Mouse (Mus musculus): ENCODE results near the gene Lct. TPM values are rescaled to one million over a fixed set of nuclear protein-coding genes. Genes with fewer than 3 reads are reported as not detected.

The Lct gene
- polyA plus RNA-seq, 1 experiment = 0.06 TPM

- H3K27ac ChIP-seq (ENCODE audit: insufficient read depth, low read length) = no peak overlapping the region
- WGBS = 90% methylated on average over 5 of the region's 5 CpGs
- H3K27me3 ChIP-seq (ENCODE audit: control insufficient read depth, insufficient read depth, low read length) = no peaks in the 10 kb centered on the region
- DNase-seq (ENCODE audit: low read depth in 1 of 2, low spot score in 2 of 2) = no peak
- no peaks in the 10 kb centered on the region for H3K36me3 ChIP-seq (ENCODE audit: control insufficient read depth, insufficient read depth, low read length)
- H3K4me1 ChIP-seq (ENCODE audit: control insufficient read depth, insufficient read depth, insufficient read length) = no peaks in the 10 kb centered on the region
- no peak overlapping the region for H3K4me3 ChIP-seq (ENCODE audit: extremely low read depth, insufficient read depth, insufficient read length)
- TF ChIP-seq CTCF (IDR thresholded peaks at IDR 0.05; ENCODE audit: extremely low read depth, insufficient read depth, insufficient read length, insufficient replicate concordance) (no peak), POLR2A (IDR thresholded peaks at IDR 0.05; ENCODE audit: low read depth, low read length) (no peak)
These were observed 32.2 kb downstream of the Lct start for GRCm38 (mm10) chr1:128295717-128296528.

DNA sequence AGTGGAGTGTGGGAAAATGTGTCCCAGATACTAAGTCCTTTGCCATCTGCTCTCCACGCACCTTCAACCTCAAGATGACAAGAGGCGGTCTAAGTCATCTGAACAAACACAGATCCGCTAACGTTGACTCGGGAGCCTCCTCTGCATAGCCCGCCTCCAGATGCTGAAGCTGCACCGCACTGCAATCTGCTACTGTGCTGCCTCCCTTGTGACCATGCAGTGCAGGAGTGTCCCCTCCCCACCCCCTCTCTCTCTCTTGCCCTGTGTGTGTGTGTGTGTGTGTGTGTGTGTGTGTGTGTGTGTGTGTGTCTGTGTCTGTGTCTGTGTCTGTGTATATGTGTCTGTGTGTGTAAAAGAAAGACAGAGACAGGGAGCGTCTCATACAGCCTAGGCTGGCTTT, 32.8 kb downstream of the Lct start:
- 93% methylated on average over 8 of the region's 8 CpGs for WGBS
- TF ChIP-seq POLR2A (IDR thresholded peaks at IDR 0.05; ENCODE audit: low read depth, low read length) (no peak), CTCF (IDR thresholded peaks at IDR 0.05; ENCODE audit: extremely low read depth, insufficient read depth, insufficient read length, insufficient replicate concordance) (no peak)
- no peaks in the 10 kb centered on the region for H3K36me3 ChIP-seq (ENCODE audit: control insufficient read depth, insufficient read depth, low read length)
- H3K4me3 ChIP-seq (ENCODE audit: extremely low read depth, insufficient read depth, insufficient read length) = no peak overlapping the region
- H3K27me3 ChIP-seq (ENCODE audit: control insufficient read depth, insufficient read depth, low read length) = no peaks in the 10 kb centered on the region
- no peak for DNase-seq (ENCODE audit: low read depth in 1 of 2, low spot score in 2 of 2)
- H3K27ac ChIP-seq (ENCODE audit: insufficient read depth, low read length) = no peak overlapping the region
- no peaks in the 10 kb centered on the region for H3K4me1 ChIP-seq (ENCODE audit: control insufficient read depth, insufficient read depth, insufficient read length)

GRCm38 (mm10) chr1:128293524-128293923, 34.6 kb downstream of the Lct start:
- Histone ChIP-seq H3K4me1 (ENCODE audit: control insufficient read depth, insufficient read depth, insufficient read length) (no peaks in the 10 kb centered on the region), H3K4me3 (ENCODE audit: extremely low read depth, insufficient read depth, insufficient read length) (no peak overlapping the region), H3K27ac (ENCODE audit: insufficient read depth, low read length) (no peak overlapping the region), H3K36me3 (ENCODE audit: control insufficient read depth, insufficient read depth, low read length) (no peaks in the 10 kb centered on the region), H3K27me3 (ENCODE audit: control insufficient read depth, insufficient read depth, low read length) (no peaks in the 10 kb centered on the region)
- no peak for DNase-seq (ENCODE audit: low read depth in 1 of 2, low spot score in 2 of 2)
- no peak for TF ChIP-seq CTCF (IDR thresholded peaks at IDR 0.05; ENCODE audit: extremely low read depth, insufficient read depth, insufficient read length, insufficient replicate concordance)
- TF ChIP-seq POLR2A (IDR thresholded peaks at IDR 0.05; ENCODE audit: low read depth, low read length) = no peak
- 90% methylated on average over 12 of the region's 12 CpGs for WGBS

DNA sequence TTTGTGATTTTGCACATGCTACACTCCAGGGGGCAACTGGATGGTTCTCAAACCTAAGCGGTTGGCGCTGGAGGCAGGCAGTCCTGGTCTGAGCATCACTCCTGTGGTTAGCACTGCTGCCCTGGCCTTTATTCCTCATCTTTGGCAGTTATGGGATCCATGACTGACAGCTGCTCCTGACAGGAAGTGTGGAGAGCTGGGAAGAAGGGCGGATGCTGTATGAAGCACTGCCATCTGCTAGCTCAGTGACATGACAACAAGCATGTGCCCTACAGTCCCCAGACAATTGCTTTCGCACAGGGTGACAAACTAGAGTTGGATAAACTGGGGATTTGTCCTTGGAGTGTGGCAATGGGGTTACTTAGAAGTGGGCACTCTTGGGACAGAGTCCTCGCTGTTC, 37.8 kb downstream of the Lct start:
- TF ChIP-seq POLR2A (IDR thresholded peaks at IDR 0.05; ENCODE audit: low read depth, low read length) (no peak), CTCF (IDR thresholded peaks at IDR 0.05; ENCODE audit: extremely low read depth, insufficient read depth, insufficient read length, insufficient replicate concordance) (no peak)
- Histone ChIP-seq H3K27ac (ENCODE audit: insufficient read depth, low read length) (no peak overlapping the region), H3K36me3 (ENCODE audit: control insufficient read depth, insufficient read depth, low read length) (no peaks in the 10 kb centered on the region), H3K27me3 (ENCODE audit: control insufficient read depth, insufficient read depth, low read length) (no peaks in the 10 kb centered on the region), H3K4me3 (ENCODE audit: extremely low read depth, insufficient read depth, insufficient read length) (no peak overlapping the region), H3K4me1 (ENCODE audit: control insufficient read depth, insufficient read depth, insufficient read length) (no peaks in the 10 kb centered on the region)
- WGBS = 95% methylated on average over 5 of the region's 5 CpGs
- DNase-seq (ENCODE audit: low read depth in 1 of 2, low spot score in 2 of 2) = no peak

DNA sequence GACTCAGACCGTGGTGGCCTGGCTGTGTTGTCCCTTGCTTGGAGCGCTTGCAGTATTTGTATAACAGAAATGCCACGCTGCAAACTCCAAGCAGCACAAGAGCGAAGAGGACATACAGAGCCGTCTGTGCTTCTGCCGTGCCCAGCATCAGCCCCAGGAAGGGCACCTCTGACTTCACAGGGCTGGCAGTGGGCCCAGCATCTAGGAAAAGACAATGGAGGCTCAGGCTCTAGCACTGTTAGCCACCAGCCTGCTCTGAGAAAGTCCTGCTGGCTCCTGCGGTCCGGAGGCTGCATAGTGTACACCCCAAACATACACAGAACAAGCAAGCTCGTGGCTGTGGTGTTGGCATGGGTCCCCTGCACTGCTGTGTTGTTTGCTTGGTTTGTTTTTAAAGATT, 43.0 kb downstream of the Lct start:
- Histone ChIP-seq H3K4me1 (ENCODE audit: control insufficient read depth, insufficient read depth, insufficient read length) (no peaks in the 10 kb centered on the region), H3K27ac (ENCODE audit: insufficient read depth, low read length) (no peak overlapping the region), H3K4me3 (ENCODE audit: extremely low read depth, insufficient read depth, insufficient read length) (no peak overlapping the region), H3K36me3 (ENCODE audit: control insufficient read depth, insufficient read depth, low read length) (peaks cover 4% of the 10 kb centered on the region), H3K27me3 (ENCODE audit: control insufficient read depth, insufficient read depth, low read length) (no peaks in the 10 kb centered on the region)
- TF ChIP-seq POLR2A (IDR thresholded peaks at IDR 0.05; ENCODE audit: low read depth, low read length) = no peak
- no peak for TF ChIP-seq CTCF (IDR thresholded peaks at IDR 0.05; ENCODE audit: extremely low read depth, insufficient read depth, insufficient read length, insufficient replicate concordance)
- WGBS = 90% methylated on average over 9 of the region's 9 CpGs
- no peak for DNase-seq (ENCODE audit: low read depth in 1 of 2, low spot score in 2 of 2)

DNA sequence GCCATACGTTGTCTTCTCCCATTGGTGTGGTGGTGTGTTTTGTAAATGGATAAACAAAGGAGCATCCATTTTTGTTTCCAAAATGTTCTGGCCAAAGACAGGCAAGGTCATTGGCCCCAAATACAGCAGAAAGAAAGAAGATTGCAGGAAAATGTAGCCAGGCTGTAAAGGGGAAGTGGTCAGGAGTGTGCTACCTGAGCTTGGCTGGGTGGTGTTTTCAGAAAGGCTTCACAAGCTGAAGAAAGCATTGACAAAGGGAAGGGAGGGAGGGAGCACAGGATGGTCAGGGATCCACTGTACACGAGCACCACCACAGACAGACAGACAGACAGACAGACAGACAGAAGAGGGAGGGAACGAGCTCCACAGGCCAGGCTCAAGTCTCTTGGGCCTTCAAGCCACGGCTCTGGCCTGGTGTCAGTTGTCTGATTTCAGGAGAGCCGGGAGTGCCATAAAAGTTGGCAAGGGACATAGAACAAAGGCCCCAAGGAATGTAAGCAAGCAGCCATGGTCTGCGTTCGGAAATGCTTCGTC, 43.9 kb downstream of the Lct start:
- WGBS = 79% methylated on average over 8 of the region's 8 CpGs
- TF ChIP-seq CTCF (IDR thresholded peaks at IDR 0.05; ENCODE audit: extremely low read depth, insufficient read depth, insufficient read length, insufficient replicate concordance) (no peak), POLR2A (IDR thresholded peaks at IDR 0.05; ENCODE audit: low read depth, low read length) (no peak)
- peaks cover 5% of the 10 kb centered on the region for H3K36me3 ChIP-seq (ENCODE audit: control insufficient read depth, insufficient read depth, low read length)

GRCm38 (mm10) chr1:128282924-128283323, 45.2 kb downstream of the Lct start:
- H3K4me1 ChIP-seq (ENCODE audit: control insufficient read depth, insufficient read depth, insufficient read length) = no peaks in the 10 kb centered on the region
- no peak overlapping the region for H3K4me3 ChIP-seq (ENCODE audit: extremely low read depth, insufficient read depth, insufficient read length)
- H3K27ac ChIP-seq (ENCODE audit: insufficient read depth, low read length) = no peak overlapping the region
- TF ChIP-seq POLR2A (IDR thresholded peaks at IDR 0.05; ENCODE audit: low read depth, low read length) (no peak), CTCF (IDR thresholded peaks at IDR 0.05; ENCODE audit: extremely low read depth, insufficient read depth, insufficient read length, insufficient replicate concordance) (no peak)
- DNase-seq (ENCODE audit: low read depth in 1 of 2, low spot score in 2 of 2) = no peak
- 88% methylated on average over 3 of the region's 3 CpGs for WGBS
- no peaks in the 10 kb centered on the region for H3K27me3 ChIP-seq (ENCODE audit: control insufficient read depth, insufficient read depth, low read length)
- H3K36me3 ChIP-seq (ENCODE audit: control insufficient read depth, insufficient read depth, low read length) = peaks cover 13% of the 10 kb centered on the region

More for the DNA sequence above, 43.9 kb downstream of the Lct start:
- Histone ChIP-seq H3K4me1 (ENCODE audit: control insufficient read depth, insufficient read depth, insufficient read length) (no peaks in the 10 kb centered on the region), H3K27me3 (ENCODE audit: control insufficient read depth, insufficient read depth, low read length) (no peaks in the 10 kb centered on the region), H3K4me3 (ENCODE audit: extremely low read depth, insufficient read depth, insufficient read length) (no peak overlapping the region), H3K27ac (ENCODE audit: insufficient read depth, low read length) (no peak overlapping the region)
- no peak for DNase-seq (ENCODE audit: low read depth in 1 of 2, low spot score in 2 of 2)
